Mouse (Mus musculus): ENCODE results near the gene Npff. TPM values are rescaled to one million over a fixed set of nuclear protein-coding genes. Genes with fewer than 3 reads are reported as not detected.

Npff gene
- total and polyA plus RNA-seq, 3 experiments, result 0.76 to 2.7 (median 1.1) TPM

DNA sequence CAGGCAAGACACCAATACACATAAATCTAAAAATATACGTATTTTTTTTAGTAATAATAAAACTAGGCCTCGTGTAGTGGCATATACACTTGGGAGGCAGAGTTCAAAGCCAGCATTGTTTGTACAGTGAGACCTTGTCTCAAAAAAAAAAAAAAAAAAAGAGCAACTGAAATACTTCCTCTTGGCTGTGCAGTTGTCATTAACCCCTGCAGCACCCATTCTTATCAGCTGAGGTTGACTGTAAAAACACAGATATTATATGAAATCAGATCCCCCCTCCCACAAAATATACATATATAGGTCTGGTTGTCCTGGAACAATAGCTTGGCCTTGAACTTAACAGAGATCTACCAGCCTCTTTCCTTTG lies 18.3 kb downstream of the Npff start:
- no peak overlapping the region for H3K4me2 ChIP-seq (ENCODE audit: insufficient read depth, low read depth, poor library complexity, severe bottlenecking)
- in situ Hi-C loops (cut with MboI; ENCODE audit: low pct_ligation_motif_present, low pct_unique_long_range_greater_than_20kb, low sequenced_read_pairs), result no loop called here
- no peak for DNase-seq (ENCODE audit: extremely low read depth)
- H3K79me2 ChIP-seq (replicated peaks; ENCODE audit: control insufficient read depth, extremely low read depth, insufficient read depth, poor library complexity, severe bottlenecking), result no peaks in the 10 kb centered on the region
- no peak for TF ChIP-seq ZKSCAN1 (IDR thresholded peaks at IDR 0.05; ENCODE audit: borderline replicate concordance, low read depth, low read length)
- TF ChIP-seq ZNF384 (IDR thresholded peaks at IDR 0.05; ENCODE audit: low read depth, low read length), result peak; percentile 65
- H3K9ac ChIP-seq (ENCODE audit: insufficient read depth, low read depth), result no peak overlapping the region
- no peaks in the 10 kb centered on the region for H3K27me3 ChIP-seq (replicated peaks)
- dilution Hi-C loops (cut with MboI; ENCODE audit: extremely low pct_ligation_motif_present, extremely low pct_unique_long_range_greater_than_20kb, low sequenced_read_pairs), result no loop called here
- H3K27ac ChIP-seq (ENCODE audit: insufficient read depth, low read depth), result no peak overlapping the region
- H3K4me1 ChIP-seq (ENCODE audit: control insufficient read depth in 1 of 2, insufficient read depth in 2 of 2), result peaks cover 10 to 23% of the 10 kb centered on the region in 2 experiments
- no peaks in the 10 kb centered on the region for H3K9me3 ChIP-seq (replicated peaks; ENCODE audit: low read length)
- peaks cover 36 to 54% of the 10 kb centered on the region in 2 experiments for H3K36me3 ChIP-seq (replicated peaks in 1 of 2; ENCODE audit: control insufficient read depth in 1 of 2, insufficient read depth in 1 of 2, low read length in 1 of 2)
- no peak overlapping the region for H3K4me3 ChIP-seq (replicated peaks in 1 of 3; ENCODE audit: low read depth in 2 of 3, low read length in 2 of 3, poor library complexity in 1 of 3)

- in situ Hi-C loops (cut with MboI; ENCODE audit: low pct_ligation_motif_present, low pct_unique_long_range_greater_than_20kb, low sequenced_read_pairs), result no loop called here
- no peaks in the 10 kb centered on the region for H3K9me3 ChIP-seq (replicated peaks; ENCODE audit: low read length)
Observed at GRCm38 (mm10) chr15:102505770-102506463, 18.8 kb downstream of the Npff start.

DNA sequence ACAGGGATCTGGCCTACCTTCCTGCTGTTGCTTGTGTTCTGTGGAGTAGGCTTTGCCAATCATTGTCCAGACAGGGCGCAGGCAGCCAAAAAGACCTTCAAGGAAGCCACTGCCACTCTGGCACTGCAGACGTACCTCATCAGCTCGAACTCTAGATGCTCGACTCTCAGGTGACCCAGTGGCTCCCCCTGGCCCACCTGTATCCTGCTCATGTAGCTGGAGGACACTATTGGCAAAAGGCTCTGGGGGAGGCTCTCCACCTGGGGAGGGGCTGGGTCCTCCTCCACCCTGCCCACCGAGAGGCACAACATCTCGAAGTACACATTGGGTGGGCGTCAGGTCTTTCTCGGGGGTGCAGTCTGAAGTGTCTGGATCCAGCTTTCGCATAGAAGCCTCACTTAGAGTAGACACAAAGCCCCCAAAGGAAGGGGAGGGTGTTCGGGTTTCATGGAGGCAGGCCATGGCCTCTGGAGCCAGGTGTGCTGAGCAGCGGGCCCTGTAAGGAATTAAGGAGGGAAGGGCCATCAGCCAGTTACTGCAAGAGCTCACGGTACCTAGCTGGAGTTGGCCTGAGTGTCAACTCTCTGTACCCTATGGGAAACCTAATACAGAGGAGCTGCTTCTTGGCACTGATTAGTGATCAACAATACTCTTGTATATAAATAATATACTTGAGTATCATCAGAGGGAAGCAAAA lies 19.5 kb downstream of the Npff start:
- Histone ChIP-seq H3K36me3 (replicated peaks in 1 of 2; ENCODE audit: control insufficient read depth in 1 of 2, insufficient read depth in 1 of 2, low read length in 1 of 2) (peaks cover 48 to 66% of the 10 kb centered on the region in 2 experiments), H3K4me1 (ENCODE audit: control insufficient read depth in 1 of 2, insufficient read depth in 2 of 2) (peaks cover 2 to 11% of the 10 kb centered on the region in 2 experiments; a peak in 3 of 4 replicates), H3K27me3 (replicated peaks) (no peaks in the 10 kb centered on the region), H3K27ac (ENCODE audit: insufficient read depth, low read depth) (no peak overlapping the region), H3K9me3 (replicated peaks; ENCODE audit: low read length) (no peaks in the 10 kb centered on the region), H3K4me3 (replicated peaks in 1 of 3; ENCODE audit: low read depth in 2 of 3, low read length in 2 of 3, poor library complexity in 1 of 3) (no peak overlapping the region), H3K4me2 (ENCODE audit: insufficient read depth, low read depth, poor library complexity, severe bottlenecking) (no peak overlapping the region), H3K9ac (ENCODE audit: insufficient read depth, low read depth) (no peak overlapping the region), H3K79me2 (replicated peaks; ENCODE audit: control insufficient read depth, extremely low read depth, insufficient read depth, poor library complexity, severe bottlenecking) (no peaks in the 10 kb centered on the region)
- dilution Hi-C loops (cut with MboI; ENCODE audit: extremely low pct_ligation_motif_present, extremely low pct_unique_long_range_greater_than_20kb, low sequenced_read_pairs), result no loop called here
- TF ChIP-seq USF1 (IDR thresholded peaks at IDR 0.05; ENCODE audit: low read depth, low read length), result no peak
- TF ChIP-seq MYC (IDR thresholded peaks at IDR 0.05; ENCODE audit: low read depth, low read length), result no peak
- no peak for TF ChIP-seq UBTF (IDR thresholded peaks at IDR 0.05; ENCODE audit: low read depth, low read length)
- no peak for TF ChIP-seq MAX (IDR thresholded peaks at IDR 0.05; ENCODE audit: low read length)
- peak; percentile 15; the same call in 1 of the 2 replicates for TF ChIP-seq NELFE (IDR thresholded peaks at IDR 0.05; ENCODE audit: low read depth, low read length)
- TF ChIP-seq HCFC1 (IDR thresholded peaks at IDR 0.05; ENCODE audit: low read depth, low read length), result no peak
- peak; percentile 33; the same call in 1 of the 2 replicates for TF ChIP-seq POLR2A (IDR thresholded peaks at IDR 0.05; ENCODE audit: low read depth, low read length)
- no peak for TF ChIP-seq RCOR1 (conservative IDR thresholded peaks at IDR 0.05; ENCODE audit: low read depth, low read length)
- TF ChIP-seq ZNF384 (IDR thresholded peaks at IDR 0.05; ENCODE audit: low read depth, low read length), result no peak
- TF ChIP-seq MAFK (IDR thresholded peaks at IDR 0.05; ENCODE audit: insufficient replicate concordance, low read length), result no peak
- TF ChIP-seq POLR2AphosphoS2 (IDR thresholded peaks at IDR 0.05; ENCODE audit: low read depth, low read length), result peak; percentile 59; the same call in 1 of the 2 replicates
- in situ Hi-C loops (cut with MboI; ENCODE audit: low pct_ligation_motif_present, low pct_unique_long_range_greater_than_20kb, low sequenced_read_pairs), result no loop called here
- DNase-seq (ENCODE audit: extremely low read depth), result no peak

More at GRCm38 (mm10) chr15:102505770-102506463, 18.8 kb downstream of the Npff start:
- Histone ChIP-seq H3K4me2 (ENCODE audit: insufficient read depth, low read depth, poor library complexity, severe bottlenecking) (no peak overlapping the region), H3K27me3 (replicated peaks) (no peaks in the 10 kb centered on the region), H3K36me3 (replicated peaks in 1 of 2; ENCODE audit: control insufficient read depth in 1 of 2, insufficient read depth in 1 of 2, low read length in 1 of 2) (peaks cover 42 to 59% of the 10 kb centered on the region in 2 experiments), H3K4me3 (replicated peaks in 1 of 3; ENCODE audit: low read depth in 2 of 3, low read length in 2 of 3, poor library complexity in 1 of 3) (no peak overlapping the region), H3K4me1 (ENCODE audit: control insufficient read depth in 1 of 2, insufficient read depth in 2 of 2) (peaks cover 6 to 18% of the 10 kb centered on the region in 2 experiments), H3K9ac (ENCODE audit: insufficient read depth, low read depth) (no peak overlapping the region), H3K79me2 (replicated peaks; ENCODE audit: control insufficient read depth, extremely low read depth, insufficient read depth, poor library complexity, severe bottlenecking) (no peaks in the 10 kb centered on the region), H3K27ac (ENCODE audit: insufficient read depth, low read depth) (no peak overlapping the region)
- no peak for DNase-seq (ENCODE audit: extremely low read depth)
- TF ChIP-seq HCFC1 (IDR thresholded peaks at IDR 0.05; ENCODE audit: low read depth, low read length) (no peak), PAX5 (IDR thresholded peaks at IDR 0.05; ENCODE audit: low read length) (no peak), MAX (IDR thresholded peaks at IDR 0.05; ENCODE audit: low read length) (no peak), MAZ (IDR thresholded peaks at IDR 0.05; ENCODE audit: low read depth, low read length) (no peak), ETS1 (conservative IDR thresholded peaks at IDR 0.05; ENCODE audit: low read depth, low read length) (no peak), JUND (conservative IDR thresholded peaks at IDR 0.05; ENCODE audit: low read depth, low read length) (no peak), E2F4 (IDR thresholded peaks at IDR 0.05; ENCODE audit: insufficient replicate concordance, low read depth, low read length) (no peak), SMC3 (IDR thresholded peaks at IDR 0.05; ENCODE audit: low read depth, low read length) (no peak), GABPA (IDR thresholded peaks at IDR 0.05; ENCODE audit: insufficient replicate concordance, low read depth, low read length) (no peak), CHD1 (IDR thresholded peaks at IDR 0.05; ENCODE audit: low read depth, low read length) (no peak), CHD2 (IDR thresholded peaks at IDR 0.05; ENCODE audit: low read length) (no peak)
- dilution Hi-C loops (cut with MboI; ENCODE audit: extremely low pct_ligation_motif_present, extremely low pct_unique_long_range_greater_than_20kb, low sequenced_read_pairs), result no loop called here
